Mouse (Mus musculus): ENCODE data around the gene Gabarap. TPM values are rescaled to one million over a fixed set of nuclear protein-coding genes. Genes with fewer than 3 reads are reported as not detected.
A peak's percentile ranks its signal among the peaks of the same experiment; 100 is the strongest.

Gabarap gene
- polyA plus RNA-seq, 1 experiment from 2014 or later = 426 TPM

- Histone ChIP-seq H3K36me3 (ENCODE audit: control insufficient read depth, insufficient read depth, low read length) (peaks cover 36% of the 10 kb centered on the region), H3K27ac (ENCODE audit: low read depth, low read length) (peak within 1 kb of the TSS; percentile 96), H3K9me3 (ENCODE audit: control insufficient read depth, low read length) (no peaks in the 10 kb centered on the region), H3K4me2 (replicated peaks; ENCODE audit: low read depth, low read length) (peak within 1 kb of the TSS; percentile 85), H3K4me3 (ENCODE audit: low read length) (peak within 1 kb of the TSS; percentile 88), H3K27me3 (ENCODE audit: control insufficient read depth, insufficient read depth, low read length) (no peaks in the 10 kb centered on the region), H3K9ac (ENCODE audit: low read depth, low read length) (peak within 1 kb of the TSS; percentile 86), H3K4me1 (ENCODE audit: control insufficient read depth, insufficient read depth, low read length) (peaks cover 31% of the 10 kb centered on the region)
- WGBS = under 1% methylated on average over 48 of the region's 48 CpGs
- peak; percentile 53 for ATAC-seq (ENCODE audit: low FRiP score, low TSS enrichment)
Measured at GRCm38 (mm10) chr11:70000396-70000898, 9.5 kb downstream of the Gabarap start, which contains the start of gene Dvl2. Dvl2 (plus strand) TSS chr11:70000595.

GRCm38 (mm10) chr11:70001159-70001558 is 10.2 kb downstream of the Gabarap start:
- no peak for ATAC-seq (ENCODE audit: low FRiP score, low TSS enrichment)
- 13% methylated on average over 8 of the region's 8 CpGs for WGBS
- Histone ChIP-seq H3K9ac (ENCODE audit: low read depth, low read length) (peak overlapping the region; percentile 86), H3K9me3 (ENCODE audit: control insufficient read depth, low read length) (no peaks in the 10 kb centered on the region), H3K4me3 (ENCODE audit: low read length) (peak overlapping the region; percentile 88), H3K36me3 (ENCODE audit: control insufficient read depth, insufficient read depth, low read length) (peaks cover 43% of the 10 kb centered on the region), H3K4me1 (ENCODE audit: control insufficient read depth, insufficient read depth, low read length) (peaks cover 31% of the 10 kb centered on the region), H3K27me3 (ENCODE audit: control insufficient read depth, insufficient read depth, low read length) (no peaks in the 10 kb centered on the region), H3K27ac (ENCODE audit: low read depth, low read length) (peak overlapping the region; percentile 96), H3K4me2 (replicated peaks; ENCODE audit: low read depth, low read length) (peak overlapping the region; percentile 85)

GRCm38 (mm10) chr11:70001865-70002264 is 10.9 kb downstream of the Gabarap start:
- peak overlapping the region; percentile 86; the same call in 1 of the 2 replicates for H3K9ac ChIP-seq (ENCODE audit: low read depth, low read length)
- H3K9me3 ChIP-seq (ENCODE audit: control insufficient read depth, low read length) = no peaks in the 10 kb centered on the region
- no peaks in the 10 kb centered on the region for H3K27me3 ChIP-seq (ENCODE audit: control insufficient read depth, insufficient read depth, low read length)
- no peak for ATAC-seq (ENCODE audit: low FRiP score, low TSS enrichment)
- H3K27ac ChIP-seq (ENCODE audit: low read depth, low read length) = no peak overlapping the region
- peaks cover 50% of the 10 kb centered on the region for H3K36me3 ChIP-seq (ENCODE audit: control insufficient read depth, insufficient read depth, low read length)
- H3K4me1 ChIP-seq (ENCODE audit: control insufficient read depth, insufficient read depth, low read length) = peaks cover 31% of the 10 kb centered on the region
- H3K4me2 ChIP-seq (replicated peaks; ENCODE audit: low read depth, low read length) = peak overlapping the region; percentile 85
- H3K4me3 ChIP-seq (ENCODE audit: low read length) = peak overlapping the region; percentile 88

GRCm38 (mm10) chr11:70002471-70002870 is 11.5 kb downstream of the Gabarap start:
- 87% methylated on average over 2 of the region's 2 CpGs for WGBS
- Histone ChIP-seq H3K4me3 (ENCODE audit: low read length) (no peak overlapping the region), H3K4me2 (replicated peaks; ENCODE audit: low read depth, low read length) (peak overlapping the region; percentile 85; the same call in 1 of the 2 replicates), H3K27ac (ENCODE audit: low read depth, low read length) (no peak overlapping the region), H3K36me3 (ENCODE audit: control insufficient read depth, insufficient read depth, low read length) (peaks cover 55% of the 10 kb centered on the region), H3K27me3 (ENCODE audit: control insufficient read depth, insufficient read depth, low read length) (no peaks in the 10 kb centered on the region), H3K9ac (ENCODE audit: low read depth, low read length) (no peak overlapping the region), H3K9me3 (ENCODE audit: control insufficient read depth, low read length) (no peaks in the 10 kb centered on the region), H3K4me1 (ENCODE audit: control insufficient read depth, insufficient read depth, low read length) (peaks cover 29% of the 10 kb centered on the region)
- no peak for ATAC-seq (ENCODE audit: low FRiP score, low TSS enrichment)

GRCm38 (mm10) chr11:70005521-70005920 is 14.6 kb downstream of the Gabarap start:
- 65% methylated on average over 5 of the region's 5 CpGs for WGBS
- no peak overlapping the region for H3K4me3 ChIP-seq (ENCODE audit: low read length)
- H3K9ac ChIP-seq (ENCODE audit: low read depth, low read length) = no peak overlapping the region
- peaks cover 23% of the 10 kb centered on the region for H3K4me1 ChIP-seq (ENCODE audit: control insufficient read depth, insufficient read depth, low read length)
- no peak overlapping the region for H3K4me2 ChIP-seq (replicated peaks; ENCODE audit: low read depth, low read length)
- no peaks in the 10 kb centered on the region for H3K9me3 ChIP-seq (ENCODE audit: control insufficient read depth, low read length)
- H3K27me3 ChIP-seq (ENCODE audit: control insufficient read depth, insufficient read depth, low read length) = no peaks in the 10 kb centered on the region
- H3K27ac ChIP-seq (ENCODE audit: low read depth, low read length) = no peak overlapping the region
- no peak for ATAC-seq (ENCODE audit: low FRiP score, low TSS enrichment)
- H3K36me3 ChIP-seq (ENCODE audit: control insufficient read depth, insufficient read depth, low read length) = peaks cover 59% of the 10 kb centered on the region

- WGBS = 82% methylated on average over 6 of the region's 6 CpGs
- H3K36me3 ChIP-seq (ENCODE audit: control insufficient read depth, insufficient read depth, low read length) = peaks cover 86% of the 10 kb centered on the region
Measured at GRCm38 (mm10) chr11:70010033-70010432, 19.1 kb downstream of the Gabarap start.

GRCm38 (mm10) chr11:70010548-70010947 is 19.6 kb downstream of the Gabarap start:
- Histone ChIP-seq H3K4me3 (ENCODE audit: low read length) (no peak overlapping the region), H3K4me2 (replicated peaks; ENCODE audit: low read depth, low read length) (no peak overlapping the region), H3K27ac (ENCODE audit: low read depth, low read length) (no peak overlapping the region), H3K4me1 (ENCODE audit: control insufficient read depth, insufficient read depth, low read length) (peaks cover 8% of the 10 kb centered on the region), H3K9ac (ENCODE audit: low read depth, low read length) (no peak overlapping the region), H3K9me3 (ENCODE audit: control insufficient read depth, low read length) (no peaks in the 10 kb centered on the region), H3K36me3 (ENCODE audit: control insufficient read depth, insufficient read depth, low read length) (peaks cover 80% of the 10 kb centered on the region), H3K27me3 (ENCODE audit: control insufficient read depth, insufficient read depth, low read length) (no peaks in the 10 kb centered on the region)
- 83% methylated on average over 12 of the region's 12 CpGs for WGBS
- ATAC-seq (ENCODE audit: low FRiP score, low TSS enrichment) = no peak

More at GRCm38 (mm10) chr11:70010033-70010432, 19.1 kb downstream of the Gabarap start:
- no peak overlapping the region for H3K27ac ChIP-seq (ENCODE audit: low read depth, low read length)
- H3K27me3 ChIP-seq (ENCODE audit: control insufficient read depth, insufficient read depth, low read length) = no peaks in the 10 kb centered on the region
- peaks cover 5% of the 10 kb centered on the region for H3K4me1 ChIP-seq (ENCODE audit: control insufficient read depth, insufficient read depth, low read length)
- no peak overlapping the region for H3K4me3 ChIP-seq (ENCODE audit: low read length)
- H3K9me3 ChIP-seq (ENCODE audit: control insufficient read depth, low read length) = no peaks in the 10 kb centered on the region
- H3K9ac ChIP-seq (ENCODE audit: low read depth, low read length) = no peak overlapping the region
- no peak overlapping the region for H3K4me2 ChIP-seq (replicated peaks; ENCODE audit: low read depth, low read length)
- ATAC-seq (ENCODE audit: low FRiP score, low TSS enrichment) = no peak

GRCm38 (mm10) chr11:70010961-70011360 is 20.0 kb downstream of the Gabarap start:
- no peaks in the 10 kb centered on the region for H3K27me3 ChIP-seq (ENCODE audit: control insufficient read depth, insufficient read depth, low read length)
- H3K4me2 ChIP-seq (replicated peaks; ENCODE audit: low read depth, low read length) = no peak overlapping the region
- 88% methylated on average over 10 of the region's 10 CpGs for WGBS
- no peak for ATAC-seq (ENCODE audit: low FRiP score, low TSS enrichment)
- peaks cover 76% of the 10 kb centered on the region for H3K36me3 ChIP-seq (ENCODE audit: control insufficient read depth, insufficient read depth, low read length)
- peaks cover 10% of the 10 kb centered on the region for H3K4me1 ChIP-seq (ENCODE audit: control insufficient read depth, insufficient read depth, low read length)
- no peaks in the 10 kb centered on the region for H3K9me3 ChIP-seq (ENCODE audit: control insufficient read depth, low read length)
- no peak overlapping the region for H3K4me3 ChIP-seq (ENCODE audit: low read length)
- H3K27ac ChIP-seq (ENCODE audit: low read depth, low read length) = no peak overlapping the region
- H3K9ac ChIP-seq (ENCODE audit: low read depth, low read length) = no peak overlapping the region

GRCm38 (mm10) chr11:70012931-70013330 is 22.0 kb downstream of the Gabarap start:
- Histone ChIP-seq H3K27ac (ENCODE audit: low read depth, low read length) (no peak overlapping the region), H3K9ac (ENCODE audit: low read depth, low read length) (no peak overlapping the region), H3K4me1 (ENCODE audit: control insufficient read depth, insufficient read depth, low read length) (peaks cover 21% of the 10 kb centered on the region), H3K9me3 (ENCODE audit: control insufficient read depth, low read length) (no peaks in the 10 kb centered on the region), H3K36me3 (ENCODE audit: control insufficient read depth, insufficient read depth, low read length) (peaks cover 57% of the 10 kb centered on the region), H3K27me3 (ENCODE audit: control insufficient read depth, insufficient read depth, low read length) (no peaks in the 10 kb centered on the region), H3K4me3 (ENCODE audit: low read length) (no peak overlapping the region), H3K4me2 (replicated peaks; ENCODE audit: low read depth, low read length) (no peak overlapping the region)
- WGBS = 88% methylated on average over 9 of the region's 9 CpGs
- ATAC-seq (ENCODE audit: low FRiP score, low TSS enrichment) = no peak

Data from kidney, embryonic 14.5 days (tissue).